Mouse (Mus musculus): ENCODE measurements at regions not wholly inside any gene's neighbourhood (a gene's known extent, or its start where the extent isn't known, plus 50 kb on each side); places are given as distances from the start of the nearest gene placed in this dataset.

- H3K27me3 ChIP-seq: no peaks in the 10 kb centered on the region
- H3K36me3 ChIP-seq: no peaks in the 10 kb centered on the region
- H3K9me3 ChIP-seq: peaks cover 7% of the 10 kb centered on the region; the same call in 1 of the 2 replicates
- no peak overlapping the region for H3K4me3 ChIP-seq
- WGBS: 57% methylated on average over 3 of the region's 3 CpGs
- no peak overlapping the region for H3K9ac ChIP-seq (replicated peaks)
- no peak overlapping the region for H3K4me2 ChIP-seq (replicated peaks)
- no peak overlapping the region for H3K27ac ChIP-seq (replicated peaks)
- peaks cover 11% of the 10 kb centered on the region for H3K4me1 ChIP-seq
- ATAC-seq (ENCODE audit: low FRiP score, low read depth): 0 out of 2 replicates have a peak, but pooled peaks have one; percentile 23
Measured at GRCm38 (mm10) chr5:132843284-132843683, 300.1 kb upstream of the Auts2 start.

GRCm38 (mm10) chr5:132841794-132842193 is 298.6 kb upstream of the Auts2 start:
- peaks cover 7% of the 10 kb centered on the region; the same call in 1 of the 2 replicates for H3K9me3 ChIP-seq
- no peaks in the 10 kb centered on the region for H3K27me3 ChIP-seq
- no peak overlapping the region for H3K9ac ChIP-seq (replicated peaks)
- WGBS: 95% methylated on average over 3 of the region's 3 CpGs
- no peak overlapping the region for H3K4me3 ChIP-seq
- H3K4me2 ChIP-seq (replicated peaks): no peak overlapping the region
- H3K4me1 ChIP-seq: peaks cover 11% of the 10 kb centered on the region
- H3K36me3 ChIP-seq: no peaks in the 10 kb centered on the region
- no peak overlapping the region for H3K27ac ChIP-seq (replicated peaks)
- ATAC-seq (ENCODE audit: low FRiP score, low read depth): no peak

GRCm38 (mm10) chr5:132837420-132837819 is 294.3 kb upstream of the Auts2 start:
- 32% methylated on average over 2 of the region's 2 CpGs for WGBS
- no peak overlapping the region for H3K4me2 ChIP-seq (replicated peaks)

GRCm38 (mm10) chr5:132828993-132829392 is 285.8 kb upstream of the Auts2 start:
- Histone ChIP-seq H3K4me3 (no peak overlapping the region), H3K4me2 (replicated peaks) (no peak overlapping the region), H3K27ac (replicated peaks) (no peak overlapping the region), H3K9ac (replicated peaks) (no peak overlapping the region), H3K27me3 (no peaks in the 10 kb centered on the region), H3K36me3 (no peaks in the 10 kb centered on the region), H3K9me3 (no peaks in the 10 kb centered on the region), H3K4me1 (no peaks in the 10 kb centered on the region)
- no peak for ATAC-seq (ENCODE audit: low FRiP score, low read depth)
- WGBS: 91% methylated on average over 7 of the region's 7 CpGs

More at GRCm38 (mm10) chr5:132837420-132837819, 294.3 kb upstream of the Auts2 start:
- Histone ChIP-seq H3K36me3 (no peaks in the 10 kb centered on the region), H3K9me3 (peaks cover 4% of the 10 kb centered on the region; the same call in 1 of the 2 replicates), H3K4me1 (no peaks in the 10 kb centered on the region), H3K9ac (replicated peaks) (no peak overlapping the region), H3K27ac (replicated peaks) (no peak overlapping the region), H3K4me3 (no peak overlapping the region), H3K27me3 (no peaks in the 10 kb centered on the region)
- no peak for ATAC-seq (ENCODE audit: low FRiP score, low read depth)

- no peaks in the 10 kb centered on the region for H3K36me3 ChIP-seq
- H3K9ac ChIP-seq (replicated peaks): no peak overlapping the region
- no peak overlapping the region for H3K27ac ChIP-seq (replicated peaks)
- H3K27me3 ChIP-seq: no peaks in the 10 kb centered on the region
- no peak overlapping the region for H3K4me3 ChIP-seq
- ATAC-seq (ENCODE audit: low FRiP score, low read depth): no peak
- no peak overlapping the region for H3K4me2 ChIP-seq (replicated peaks)
- WGBS: 90% methylated on average over 10 of the region's 10 CpGs
- no peaks in the 10 kb centered on the region for H3K4me1 ChIP-seq
- H3K9me3 ChIP-seq: no peaks in the 10 kb centered on the region
Measured at GRCm38 (mm10) chr5:132827555-132828333, 284.6 kb upstream of the Auts2 start.

- Histone ChIP-seq H3K9me3 (no peaks in the 10 kb centered on the region), H3K27ac (replicated peaks) (no peak overlapping the region), H3K9ac (replicated peaks) (no peak overlapping the region), H3K4me3 (no peak overlapping the region), H3K4me1 (no peaks in the 10 kb centered on the region), H3K27me3 (no peaks in the 10 kb centered on the region), H3K4me2 (replicated peaks) (no peak overlapping the region), H3K36me3 (no peaks in the 10 kb centered on the region)
- WGBS: 94% methylated on average over 5 of the region's 5 CpGs
- ATAC-seq (ENCODE audit: low FRiP score, low read depth): no peak
Measured at GRCm38 (mm10) chr5:132826009-132826408, 282.9 kb upstream of the Auts2 start.

GRCm38 (mm10) chr5:132817665-132818064 is 274.5 kb upstream of the Auts2 start:
- no peak overlapping the region for H3K27ac ChIP-seq (replicated peaks)
- 88% methylated on average over 9 of the region's 9 CpGs for WGBS

GRCm38 (mm10) chr5:132809181-132809580 is 266.0 kb upstream of the Auts2 start:
- Histone ChIP-seq H3K4me1 (no peaks in the 10 kb centered on the region), H3K4me2 (replicated peaks) (no peak overlapping the region), H3K4me3 (no peak overlapping the region), H3K27me3 (no peaks in the 10 kb centered on the region), H3K9me3 (peaks cover 3% of the 10 kb centered on the region; the same call in 1 of the 2 replicates), H3K27ac (replicated peaks) (no peak overlapping the region), H3K36me3 (no peaks in the 10 kb centered on the region), H3K9ac (replicated peaks) (no peak overlapping the region)
- WGBS: 90% methylated on average over 4 of the region's 4 CpGs
- no peak for ATAC-seq (ENCODE audit: low FRiP score, low read depth)

More at GRCm38 (mm10) chr5:132817665-132818064, 274.5 kb upstream of the Auts2 start:
- H3K27me3 ChIP-seq: no peaks in the 10 kb centered on the region
- H3K9me3 ChIP-seq: no peaks in the 10 kb centered on the region
- no peak for ATAC-seq (ENCODE audit: low FRiP score, low read depth)
- no peak overlapping the region for H3K9ac ChIP-seq (replicated peaks)
- H3K4me3 ChIP-seq: no peak overlapping the region
- no peaks in the 10 kb centered on the region for H3K36me3 ChIP-seq
- H3K4me2 ChIP-seq (replicated peaks): no peak overlapping the region
- H3K4me1 ChIP-seq: no peaks in the 10 kb centered on the region

GRCm38 (mm10) chr5:132796061-132796460 is 252.9 kb upstream of the Auts2 start:
- Histone ChIP-seq H3K27me3 (no peaks in the 10 kb centered on the region), H3K9ac (replicated peaks) (no peak overlapping the region), H3K9me3 (0 out of 2 replicates have a peak, but pooled peaks cover 5% of the 10 kb centered on the region), H3K27ac (replicated peaks) (no peak overlapping the region), H3K4me1 (no peaks in the 10 kb centered on the region), H3K4me3 (no peak overlapping the region), H3K36me3 (no peaks in the 10 kb centered on the region), H3K4me2 (replicated peaks) (no peak overlapping the region)
- ATAC-seq (ENCODE audit: low FRiP score, low read depth): no peak
- WGBS: 83% methylated on average over 1 of the region's 1 CpGs

- Histone ChIP-seq H3K4me2 (replicated peaks) (no peak overlapping the region), H3K36me3 (no peaks in the 10 kb centered on the region), H3K9ac (replicated peaks) (no peak overlapping the region), H3K27me3 (no peaks in the 10 kb centered on the region), H3K9me3 (no peaks in the 10 kb centered on the region), H3K4me3 (no peak overlapping the region), H3K4me1 (no peaks in the 10 kb centered on the region), H3K27ac (replicated peaks) (no peak overlapping the region)
- 62% methylated on average over 5 of the region's 5 CpGs for WGBS
- ATAC-seq (ENCODE audit: low FRiP score, low read depth): no peak
Measured at GRCm38 (mm10) chr5:132792484-132792883, 249.3 kb upstream of the Auts2 start.

- Histone ChIP-seq H3K9me3 (no peaks in the 10 kb centered on the region), H3K4me2 (replicated peaks) (no peak overlapping the region), H3K4me1 (no peaks in the 10 kb centered on the region; the same call in 1 of the 2 replicates), H3K9ac (replicated peaks) (no peak overlapping the region), H3K27ac (replicated peaks) (no peak overlapping the region), H3K4me3 (no peak overlapping the region), H3K27me3 (no peaks in the 10 kb centered on the region), H3K36me3 (no peaks in the 10 kb centered on the region)
- 67% methylated on average over 3 of the region's 3 CpGs for WGBS
- ATAC-seq (ENCODE audit: low FRiP score, low read depth): no peak
Measured at GRCm38 (mm10) chr5:132785291-132785690, 242.1 kb upstream of the Auts2 start.

GRCm38 (mm10) chr5:132784791-132785190 is 241.6 kb upstream of the Auts2 start:
- Histone ChIP-seq H3K27ac (replicated peaks) (no peak overlapping the region), H3K9me3 (no peaks in the 10 kb centered on the region), H3K9ac (replicated peaks) (no peak overlapping the region), H3K4me1 (no peaks in the 10 kb centered on the region; the same call in 1 of the 2 replicates), H3K4me2 (replicated peaks) (no peak overlapping the region), H3K27me3 (no peaks in the 10 kb centered on the region), H3K36me3 (no peaks in the 10 kb centered on the region), H3K4me3 (no peak overlapping the region)
- ATAC-seq (ENCODE audit: low FRiP score, low read depth): no peak
- WGBS: 80% methylated on average over 4 of the region's 4 CpGs

Data from midbrain, embryonic 12.5 days (tissue).